Mouse (Mus musculus) CH12.LX (cell line): Measurements from ENCODE around the gene Mfsd4b5. TPM values are rescaled to one million over a fixed set of nuclear protein-coding genes. Genes with fewer than 3 reads are reported as not detected.
"Not testable (repeated sequence)": the region's sequence is repeated elsewhere in the genome, so short reads cannot be mapped to it uniquely, and the experiment has no call there.

Source experiments
- DNase-seq: peaks from one replicate; pipeline ENCODE4 v3.0.0-alpha.2; 2013; ENCODE audit errors: extremely low read depth
- H3K27ac ChIP-seq: 2 replicates; pipeline ENCODE4 v1.5.1; 2012; ENCODE audit warnings: low read depth, mild to moderate bottlenecking, control low read depth, moderate library complexity; ENCODE audit not compliant: insufficient read depth
- H3K27me3 ChIP-seq: replicated peaks from 2 replicates; pipeline ENCODE3; 2012; ENCODE audit warnings: inconsistent platforms
- H3K36me3 ChIP-seq, 2 experiments: replicated peaks in 1 of 2; 2 replicates each; pipeline versions ENCODE3 to v1.6.1; 2012; ENCODE audit warnings: inconsistent platforms in 1 of 2, low read length in 1 of 2, mild to moderate bottlenecking in 1 of 2, mixed read lengths in 1 of 2, moderate library complexity in 1 of 2; ENCODE audit not compliant: control insufficient read depth in 1 of 2, insufficient read depth in 1 of 2
- H3K4me1 ChIP-seq, 2 experiments: 2 replicates each; pipeline ENCODE4 v1.6.1; 2012; ENCODE audit warnings: inconsistent platforms in 1 of 2, moderate library complexity in 1 of 2; ENCODE audit not compliant: insufficient read depth in 2 of 2, control insufficient read depth in 1 of 2
- H3K4me2 ChIP-seq: 2 replicates; pipeline ENCODE4 v1.6.1; 2012; ENCODE audit warnings: low read depth, mild to moderate bottlenecking, control low read depth; ENCODE audit not compliant: poor library complexity, insufficient read depth, severe bottlenecking
- H3K4me3 ChIP-seq, 3 experiments: fragments of 150-350 bp in 1 of 3; sonication (generic) in 1 of 3; replicated peaks in 1 of 3; 2 replicates each; pipeline versions ENCODE3 to v1.5.1; 2011 to 2012; ENCODE audit warnings: low read depth in 2 of 3, low read length in 2 of 3, mild to moderate bottlenecking in 2 of 3, moderate library complexity in 2 of 3, control low read depth in 1 of 3, improper control_type of control experiment in 1 of 3, inconsistent platforms in 1 of 3, mixed read lengths in 1 of 3; ENCODE audit not compliant: poor library complexity in 1 of 3
- H3K79me2 ChIP-seq: replicated peaks from 2 replicates; pipeline ENCODE4 v1.6.1; 2012; ENCODE audit warnings: mild to moderate bottlenecking, moderate library complexity; ENCODE audit not compliant: control insufficient read depth, poor library complexity, insufficient read depth, severe bottlenecking; ENCODE audit errors: extremely low read depth
- H3K9ac ChIP-seq: 2 replicates; pipeline ENCODE4 v1.6.1; 2012; ENCODE audit warnings: low read depth, mild to moderate bottlenecking, control low read depth, moderate library complexity; ENCODE audit not compliant: insufficient read depth
- H3K9me3 ChIP-seq: replicated peaks from 2 replicates; pipeline ENCODE3; 2012; ENCODE audit warnings: low read length, inconsistent platforms, mixed read lengths
- ELF1 ChIP-seq: IDR thresholded peaks from 2 replicates; pipeline ENCODE4 v1.6.1; 2014; ENCODE audit warnings: low read depth, mild to moderate bottlenecking, inconsistent platforms, low read length, improper control_type of control experiment
- EP300 ChIP-seq: IDR thresholded peaks from 2 replicates; pipeline ENCODE4 v1.6.1; 2011; ENCODE audit warnings: low read length, improper control_type of control experiment
- JUN ChIP-seq: IDR thresholded peaks from 2 replicates; pipeline ENCODE4 v1.6.1; 2011; ENCODE audit warnings: low read depth, mild to moderate bottlenecking, low read length, improper control_type of control experiment, moderate library complexity; ENCODE audit not compliant: insufficient read depth
- MAFK ChIP-seq: IDR thresholded peaks from 2 replicates; pipeline ENCODE4 v1.6.1; 2011; ENCODE audit warnings: low read length, improper control_type of control experiment; ENCODE audit not compliant: insufficient replicate concordance
- MXI1 ChIP-seq: IDR thresholded peaks from 2 replicates; pipeline ENCODE4 v1.6.1; 2011; ENCODE audit warnings: mild to moderate bottlenecking, low read depth, low read length, improper control_type of control experiment
- MYC ChIP-seq: IDR thresholded peaks from 2 replicates; pipeline ENCODE4 v1.6.1; 2011; ENCODE audit warnings: low read depth, mild to moderate bottlenecking, improper control_type of control experiment, low read length
- NELFE ChIP-seq: IDR thresholded peaks from 2 replicates; pipeline ENCODE4 v1.6.1; 2011; ENCODE audit warnings: low read depth, low read length, improper control_type of control experiment
- RAD21 ChIP-seq: IDR thresholded peaks from 2 replicates; pipeline ENCODE4 v1.6.1; 2011; ENCODE audit warnings: low read depth, mild to moderate bottlenecking, low read length, improper control_type of control experiment, moderate library complexity
- TBP ChIP-seq: conservative IDR thresholded peaks from 2 replicates; pipeline ENCODE4 v1.6.1; 2011; ENCODE audit warnings: low read depth, low read length, improper control_type of control experiment
- ZMIZ1 ChIP-seq: IDR thresholded peaks from 2 replicates; pipeline ENCODE4 v1.6.1; 2012; ENCODE audit warnings: low read depth, mild to moderate bottlenecking, inconsistent platforms, low read length, improper control_type of control experiment
- ZNF384 ChIP-seq: IDR thresholded peaks from 2 replicates; pipeline ENCODE4 v1.6.1; 2012; ENCODE audit warnings: low read depth, low read length, improper control_type of control experiment, inconsistent platforms
- dilution Hi-C: fragments of 300-500 bp; cut with MboI; formaldehyde crosslinking; loops from 2 replicates; pipeline ENCODE4 v1.14.3; 2020; ENCODE audit warnings: low sequenced_read_pairs; ENCODE audit not compliant: extremely low pct_unique_long_range_greater_than_20kb, extremely low pct_ligation_motif_present
- in situ Hi-C: fragments of 300-500 bp; cut with MboI; formaldehyde crosslinking; loops from 3 replicates; pipeline ENCODE4 v1.14.3; 2019; ENCODE audit warnings: low sequenced_read_pairs, low pct_ligation_motif_present, low pct_unique_long_range_greater_than_20kb, mixed read lengths
- polyA plus RNA-seq: library from polyadenylated mRNA; unstranded; fragments of >175 nt; gene quantifications from 2 replicates; pipeline ENCODE4 v1.2.1, GENCODE M21; 2012; ENCODE audit warnings: low read depth; ENCODE audit not compliant: insufficient read length
- total RNA-seq, 2 experiments: library from RNA; depleted of rRNA; stranded (reverse); fragments of 300-350 nt in 1 of 2; fragments of >200 nt in 1 of 2; gene quantifications; 2 replicates each; pipeline ENCODE4 v1.2.3; 2012 to 2014

The Mfsd4b5 gene
- total and polyA plus RNA-seq, 3 experiments: not detected

DNA sequence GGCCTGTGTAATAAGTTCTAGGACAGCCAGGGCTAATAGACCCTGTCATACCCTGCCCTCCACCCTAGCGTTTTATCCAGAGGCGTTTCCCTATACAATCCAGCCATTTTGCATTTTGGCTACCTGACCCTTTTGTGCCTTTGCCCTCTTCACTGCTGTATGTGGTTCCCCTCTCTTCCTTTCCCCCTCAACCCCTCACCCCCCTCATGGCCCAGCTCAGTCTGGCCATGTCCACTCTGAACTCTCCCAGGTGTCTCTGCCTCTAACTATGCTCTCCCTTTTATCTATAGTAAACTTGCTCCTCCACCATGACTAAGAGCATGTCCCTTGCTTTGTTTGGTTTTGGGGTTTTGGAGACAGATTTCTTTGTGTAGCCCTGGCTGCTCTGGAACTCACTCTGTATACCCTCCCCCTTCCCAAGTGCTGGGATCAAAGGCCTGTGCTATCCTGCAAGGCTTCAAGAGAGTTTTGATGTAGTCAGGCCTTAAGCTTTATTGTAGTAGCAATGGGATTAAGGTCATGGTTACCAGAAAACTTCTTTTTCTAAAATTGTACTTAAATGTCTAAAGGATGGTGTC is 37.0 kb downstream of the Mfsd4b5 start:
- TF ChIP-seq NELFE: no peak
- Histone ChIP-seq H3K4me1 (peaks cover 0 to 7% of the 10 kb centered on the region in 2 experiments; a peak in 1 of 4 replicates), H3K4me3 (no peak overlapping the region), H3K9ac (no peak overlapping the region), H3K4me2 (no peak overlapping the region), H3K36me3 (no peaks in the 10 kb centered on the region), H3K27ac (no peak overlapping the region), H3K27me3 (no peaks in the 10 kb centered on the region), H3K79me2 (no peaks in the 10 kb centered on the region), H3K9me3 (no peaks in the 10 kb centered on the region)
- dilution Hi-C loops (no loop called here), in situ Hi-C loops (no loop called here)
- no peak for DNase-seq

DNA sequence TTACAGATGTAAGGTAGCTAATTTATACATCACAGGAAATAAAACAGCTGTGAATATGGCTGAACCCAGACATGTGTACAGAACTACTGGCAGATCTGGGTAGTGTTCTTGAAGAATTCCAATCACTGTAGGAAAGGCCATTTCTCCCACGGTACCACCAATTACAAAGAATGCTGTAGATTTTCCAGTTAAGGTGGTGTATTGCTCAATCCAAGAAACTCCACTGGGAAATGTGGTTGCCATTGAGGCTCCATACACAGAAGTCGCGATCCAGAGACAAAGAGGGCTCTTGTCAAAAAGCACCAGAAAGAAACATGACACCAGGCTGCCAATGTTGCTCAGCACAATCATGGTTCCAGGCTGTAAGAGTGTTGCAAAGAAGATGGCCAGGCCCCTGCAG is 39.3 kb downstream of the Mfsd4b5 start:
- H3K9me3 ChIP-seq, H3K4me1 ChIP-seq, H3K9ac ChIP-seq, H3K79me2 ChIP-seq, H3K4me2 ChIP-seq, in situ Hi-C loops, H3K4me3 ChIP-seq, DNase-seq, H3K27me3 ChIP-seq, H3K36me3 ChIP-seq, dilution Hi-C loops, H3K27ac ChIP-seq: not testable (repeated sequence)

DNA sequence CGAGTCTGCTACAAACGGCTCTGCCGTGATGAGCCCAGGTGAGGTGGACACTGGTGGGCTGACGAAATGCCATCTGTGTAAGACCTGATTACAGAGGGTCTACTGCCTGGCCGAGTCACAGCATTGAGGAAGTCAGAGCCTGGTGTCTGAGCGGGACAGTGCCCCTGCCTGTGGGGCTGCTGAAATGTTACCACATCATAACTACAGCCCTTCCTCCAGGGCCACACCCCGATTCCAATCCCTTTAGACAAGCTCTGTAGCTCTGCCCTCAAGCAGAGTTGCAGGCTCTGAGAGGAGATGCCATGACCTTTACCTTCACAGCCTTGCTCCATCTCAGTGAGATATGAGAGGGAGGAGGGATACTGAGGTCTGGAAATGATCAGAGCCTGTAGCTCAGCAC is 49.9 kb downstream of the Mfsd4b5 start:
- H3K9me3 ChIP-seq: no peaks in the 10 kb centered on the region
- no peak overlapping the region for H3K4me2 ChIP-seq
- no peak overlapping the region for H3K9ac ChIP-seq
- dilution Hi-C loops (no loop called here), in situ Hi-C loops (no loop called here)
- H3K79me2 ChIP-seq: no peaks in the 10 kb centered on the region
- H3K4me1 ChIP-seq: peaks cover 8 to 20% of the 10 kb centered on the region in 2 experiments
- DNase-seq: no peak
- no peaks in the 10 kb centered on the region for H3K27me3 ChIP-seq
- TF ChIP-seq EP300 (no peak), ELF1 (no peak), ZMIZ1 (no peak), JUN (no peak), MXI1 (no peak), TBP (no peak), MAFK (no peak), ZNF384 (no peak), MYC (no peak), RAD21 (no peak)
- no peak overlapping the region for H3K4me3 ChIP-seq
- H3K36me3 ChIP-seq: no peaks in the 10 kb centered on the region
- no peak overlapping the region for H3K27ac ChIP-seq
